ENCODE assay signal across 8 mouse cellular contexts in the genomic region with DNA sequence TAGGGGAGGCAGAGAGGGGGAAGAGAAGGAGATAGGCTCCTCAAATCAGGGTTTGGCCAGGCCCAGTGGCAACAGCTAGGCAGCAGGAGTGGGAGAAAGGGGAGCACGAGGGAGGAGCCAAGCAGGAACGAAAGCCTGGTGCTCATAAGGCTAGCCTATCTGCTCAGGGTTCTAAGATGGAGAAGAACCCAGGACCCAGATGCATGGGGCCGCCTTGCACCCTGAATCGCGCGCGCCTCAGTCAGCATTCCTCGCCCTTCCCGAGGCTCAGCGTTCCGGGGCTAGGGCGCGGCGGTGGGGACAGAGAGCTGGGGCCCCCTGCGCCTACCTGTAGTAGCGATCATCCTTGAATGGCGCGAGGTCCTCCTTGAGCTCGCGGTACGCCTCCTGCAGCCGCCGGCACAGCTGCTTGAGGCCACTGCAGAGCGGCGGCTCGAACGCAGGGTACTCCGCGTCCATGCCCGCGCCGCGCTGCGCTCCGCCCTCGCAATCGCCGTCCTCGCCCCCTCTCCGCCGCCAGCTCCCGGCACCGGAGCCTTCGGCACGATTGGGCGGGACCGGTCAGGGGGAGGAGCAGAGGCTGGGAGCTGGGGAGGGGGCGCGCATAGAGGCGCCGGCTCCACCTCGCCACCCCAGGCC.
DNase-seq lines count a peak whose midpoint lies in the region; ATAC-seq and TF ChIP-seq lines count a peak whose summit lies in the region.
"Not testable (repeated sequence)": the region's sequence is repeated elsewhere in the genome, so short reads cannot be mapped to it uniquely, and the experiment has no call there.

No protein-coding gene starts in this region.

- peak; percentile 67 for DNase-seq in cerebellum, adult 11 months
- DNase-seq in embryonic facial prominence, embryonic 14.5 days (ENCODE audit: low spot score) = not testable (repeated sequence)
- DNase-seq in left cerebral cortex, postnatal 25 days (ENCODE audit: low spot score in 2 of 2) = peak; percentile 74 to 82

- intact Hi-C loops in left cerebral cortex, postnatal 25 days (cut with DNase I) = not testable (repeated sequence)

- not testable (repeated sequence) for H3K36me3 ChIP-seq in embryonic facial prominence, embryonic 14.5 days (ENCODE audit: control insufficient read depth, insufficient read depth, low read length); heart, embryonic 12.5 days; intestine, embryonic 16.5 days (ENCODE audit: control insufficient read depth, insufficient read depth, low read length); lung, embryonic 15.5 days; neural tube, embryonic 15.5 days; testis, adult 2 months (ENCODE audit: control insufficient read depth, insufficient read depth, low read length)

- not testable (repeated sequence) for H3K9ac ChIP-seq in embryonic facial prominence, embryonic 14.5 days (ENCODE audit: low read depth, low read length); heart, embryonic 12.5 days; intestine, embryonic 16.5 days (ENCODE audit: low read depth, low read length); lung, embryonic 15.5 days
- H3K9ac ChIP-seq in neural tube, embryonic 15.5 days (replicated peaks) = peak overlapping the region; percentile 62

- H3K4me3 ChIP-seq in embryonic facial prominence, embryonic 14.5 days (ENCODE audit: low read depth, low read length) = peak overlapping the region; percentile 19
- peak overlapping the region; percentile 37 for H3K4me3 ChIP-seq in heart, embryonic 12.5 days
- peak overlapping the region; percentile 21; the same call in 1 of the 2 replicates for H3K4me3 ChIP-seq in intestine, embryonic 16.5 days (ENCODE audit: low read length)
- not testable (repeated sequence) for H3K4me3 ChIP-seq in lung, embryonic 15.5 days
- peak overlapping the region; percentile 52 for H3K4me3 ChIP-seq in neural tube, embryonic 15.5 days (replicated peaks)
- peak overlapping the region; percentile 66 for H3K4me3 ChIP-seq in testis, adult 2 months (ENCODE audit: control insufficient read depth, low read depth, low read length)

- not testable (repeated sequence) for H3K27ac ChIP-seq in embryonic facial prominence, embryonic 14.5 days (replicated peaks; ENCODE audit: low read depth, low read length); heart, embryonic 12.5 days (ENCODE audit: poor library complexity, severe bottlenecking); intestine, embryonic 16.5 days (ENCODE audit: low read length); lung, embryonic 15.5 days; testis, adult 2 months (ENCODE audit: control insufficient read depth, insufficient read depth, low read depth, low read length)
- H3K27ac ChIP-seq in neural tube, embryonic 15.5 days (replicated peaks) = peak overlapping the region; percentile 85

- H3K9me3 ChIP-seq in embryonic facial prominence, embryonic 14.5 days (ENCODE audit: control insufficient read depth, low read length); heart, embryonic 12.5 days (replicated peaks); intestine, embryonic 16.5 days (ENCODE audit: control insufficient read depth, low read length); lung, embryonic 15.5 days; neural tube, embryonic 15.5 days (replicated peaks): not testable (repeated sequence)

- WGBS in embryonic facial prominence, embryonic 14.5 days = 1% methylated on average over 10 of the region's 52 CpGs
- 2% methylated on average over 23 of the region's 52 CpGs for WGBS in heart, embryonic 12.5 days
- under 1% methylated on average over 22 of the region's 52 CpGs for WGBS in intestine, embryonic 16.5 days
- WGBS in lung, embryonic 15.5 days = under 1% methylated on average over 23 of the region's 52 CpGs
- WGBS in neural tube, embryonic 15.5 days = under 1% methylated on average over 25 of the region's 52 CpGs

- H3K27me3 ChIP-seq in embryonic facial prominence, embryonic 14.5 days (replicated peaks; ENCODE audit: control insufficient read depth, insufficient read depth, low read length); intestine, embryonic 16.5 days (replicated peaks; ENCODE audit: control insufficient read depth, insufficient read depth, low read length); lung, embryonic 15.5 days; neural tube, embryonic 15.5 days (replicated peaks); testis, adult 2 months (ENCODE audit: control insufficient read depth, insufficient read depth, low read length): not testable (repeated sequence)
- H3K27me3 ChIP-seq in heart, embryonic 12.5 days (replicated peaks) = peaks cover 21% of the 10 kb centered on the region

- peak overlapping the region; percentile 44 for H3K4me2 ChIP-seq in embryonic facial prominence, embryonic 14.5 days (ENCODE audit: low read depth, low read length)
- H3K4me2 ChIP-seq in heart, embryonic 12.5 days = peak overlapping the region; percentile 62
- not testable (repeated sequence) for H3K4me2 ChIP-seq in intestine, embryonic 16.5 days (ENCODE audit: low read depth, low read length)
- peak overlapping the region; percentile 42 for H3K4me2 ChIP-seq in lung, embryonic 15.5 days
- peak overlapping the region; percentile 66 for H3K4me2 ChIP-seq in neural tube, embryonic 15.5 days

- TF ChIP-seq POLR2A in testis, adult 2 months (IDR thresholded peaks at IDR 0.05; ENCODE audit: control insufficient read depth, low read depth, low read length) = not testable (repeated sequence)

- ATAC-seq in embryonic facial prominence, embryonic 14.5 days (ENCODE audit: low read depth) = peak; percentile 79
- peak; percentile 71 for ATAC-seq in heart, embryonic 12.5 days (ENCODE audit: insufficient number of reproducible peaks, low FRiP score)
- ATAC-seq in intestine, embryonic 16.5 days = peak; percentile 68
- ATAC-seq in lung, embryonic 15.5 days (ENCODE audit: borderline replicate concordance, extremely low read depth, low FRiP score, low TSS enrichment) = peak; percentile 51
- peak; percentile 90 for ATAC-seq in neural tube, embryonic 15.5 days (ENCODE audit: low FRiP score)

- not testable (repeated sequence) for TF ChIP-seq CTCF in testis, adult 2 months (IDR thresholded peaks at IDR 0.05; ENCODE audit: control insufficient read depth, insufficient read depth, insufficient replicate concordance, low read depth, low read length)

- not testable (repeated sequence) for H3K4me1 ChIP-seq in embryonic facial prominence, embryonic 14.5 days (ENCODE audit: control insufficient read depth, insufficient read depth, low read length); heart, embryonic 12.5 days (replicated peaks); intestine, embryonic 16.5 days (ENCODE audit: control insufficient read depth, insufficient read depth, low read length); lung, embryonic 15.5 days; neural tube, embryonic 15.5 days; testis, adult 2 months (ENCODE audit: control insufficient read depth, insufficient read depth, low read length)
